Mouse (Mus musculus) B cell, adult 2 months (primary cell): Measurements from ENCODE around the gene Dlgap3.

ENCODE experiments used
- DNase-seq, 2 experiments: peaks; one replicate each; pipeline ENCODE4 v3.0.0; 2022

Gene Dlgap3

GRCm38 (mm10) chr4:127168914-127169345, at the start of gene Dlgap3:
TSS of gene Dlgap3 (plus strand) at chr4:127169204.
- DNase-seq, result no peak

GRCm38 (mm10) chr4:127123391-127123790, 45.6 kb upstream of the Dlgap3 start, which contains the start of gene Tmem35b:
TSS of gene Tmem35b (plus strand) at chr4:127123691.
- DNase-seq, result no peak

DNA sequence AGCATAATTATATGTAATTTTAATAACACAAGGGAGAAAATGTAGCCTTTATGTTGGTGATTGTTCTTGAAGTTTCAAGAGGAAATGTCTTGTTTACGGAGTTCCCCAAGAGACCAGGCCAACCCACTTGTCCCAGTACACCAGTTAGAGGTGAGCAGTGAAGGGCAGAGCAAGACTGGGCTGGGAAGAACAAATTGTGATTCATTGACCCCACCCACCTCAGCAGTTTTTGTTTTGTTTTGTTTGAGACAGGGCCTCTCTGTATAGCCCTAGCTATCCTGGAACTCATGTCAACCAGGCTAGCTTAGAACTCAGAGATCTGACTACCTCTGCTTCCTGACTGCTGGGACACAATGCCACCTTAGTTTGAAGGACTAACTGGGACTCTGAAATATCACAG, 44.7 kb upstream of the Dlgap3 start:
- DNase-seq, result no peak

DNA sequence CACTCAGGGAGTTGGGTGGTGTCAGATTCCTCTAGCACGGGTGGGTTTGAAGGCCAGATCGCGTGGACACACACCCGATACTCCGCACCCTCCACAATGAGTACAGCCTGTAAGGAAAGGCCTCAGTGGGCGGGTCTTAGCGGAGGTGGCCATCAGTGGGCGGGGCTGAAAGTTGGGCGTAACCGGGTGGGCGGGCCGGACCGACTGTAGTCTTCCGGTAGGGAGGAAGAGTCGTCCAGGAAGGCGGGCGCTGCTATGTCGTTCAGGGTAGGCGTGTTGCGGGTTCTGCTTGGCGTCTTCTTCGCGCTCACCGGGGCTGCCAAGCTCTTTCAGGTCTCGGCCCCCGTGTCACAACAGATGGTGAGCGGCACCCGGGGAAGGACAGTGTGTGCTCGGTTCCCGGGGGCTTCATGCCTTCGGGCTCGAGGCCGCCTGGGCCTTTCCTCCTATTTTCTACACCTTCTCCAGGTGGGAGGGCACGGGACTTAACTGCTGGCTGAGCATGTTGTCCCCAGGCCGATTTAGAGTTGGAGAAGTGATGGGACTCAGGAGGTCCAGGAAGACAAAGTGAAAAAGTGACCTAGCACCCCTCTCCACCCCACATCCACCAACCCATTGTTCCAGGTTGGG, 43.1 kb upstream of the Dlgap3 start:
- peak; percentile 88 to 91 for DNase-seq

DNA sequence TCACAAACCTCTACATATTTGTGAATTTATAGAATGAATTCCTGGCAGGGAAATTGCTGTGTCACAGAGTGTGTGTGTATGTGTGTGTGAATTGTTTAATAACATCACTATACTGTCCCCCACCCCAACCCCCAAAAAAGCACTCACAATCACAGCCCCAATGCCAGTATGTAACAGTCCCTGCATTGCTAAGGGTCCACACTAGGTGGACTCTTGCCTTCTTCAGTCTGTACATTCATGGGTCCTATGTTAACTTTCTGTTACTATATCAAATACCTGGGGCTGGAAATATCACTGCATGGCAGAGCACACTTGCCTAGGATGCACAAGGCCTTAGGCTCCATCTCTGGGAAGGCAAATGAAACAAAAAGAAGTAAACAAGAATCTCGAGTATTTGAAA, 34.3 kb upstream of the Dlgap3 start:
- no peak for DNase-seq

GRCm38 (mm10) chr4:127137591-127137990, 31.4 kb upstream of the Dlgap3 start:
- DNase-seq, result no peak

DNA sequence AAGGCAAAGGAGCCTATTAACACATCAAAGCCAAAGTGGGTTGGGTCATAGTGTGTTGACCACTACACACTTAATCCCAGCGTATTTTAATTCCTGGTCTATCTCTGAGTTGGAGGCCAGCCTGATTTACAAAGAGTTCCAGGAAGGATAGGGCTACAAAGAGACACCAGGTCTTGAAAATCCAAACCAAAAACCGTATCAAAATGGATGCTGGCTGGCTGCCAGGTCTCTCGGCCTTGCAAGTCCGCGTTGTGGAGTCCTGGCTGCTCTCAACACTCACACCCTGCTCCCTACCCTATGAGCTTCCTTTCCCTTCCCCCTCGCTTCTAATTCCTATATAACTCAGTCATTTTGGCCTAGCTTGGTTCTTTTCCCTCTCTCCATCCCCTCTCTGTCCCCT, 30.5 kb upstream of the Dlgap3 start:
- DNase-seq, result no peak

- no peak for DNase-seq
Observed at GRCm38 (mm10) chr4:127150031-127150430, 19.0 kb upstream of the Dlgap3 start.

DNA sequence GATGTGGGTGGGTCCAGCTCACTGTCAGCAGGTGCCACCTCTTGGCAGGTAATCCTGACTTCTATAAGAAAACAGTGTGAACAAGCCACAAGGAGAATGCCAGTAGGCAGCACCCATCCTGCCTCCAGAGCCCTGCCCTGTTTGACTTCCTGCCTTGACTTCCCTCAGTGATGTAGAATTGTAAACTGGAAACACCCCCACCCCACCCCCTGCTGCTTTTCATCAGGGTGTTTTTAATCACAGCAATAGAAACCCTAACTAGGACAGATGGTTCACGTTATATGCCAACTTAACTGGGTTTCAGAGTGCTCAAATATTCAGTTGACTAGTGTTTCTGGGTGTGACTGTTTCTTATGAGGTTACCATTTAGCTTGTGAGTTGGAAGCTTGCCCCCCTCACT, 15.7 kb upstream of the Dlgap3 start:
- no peak for DNase-seq

DNA sequence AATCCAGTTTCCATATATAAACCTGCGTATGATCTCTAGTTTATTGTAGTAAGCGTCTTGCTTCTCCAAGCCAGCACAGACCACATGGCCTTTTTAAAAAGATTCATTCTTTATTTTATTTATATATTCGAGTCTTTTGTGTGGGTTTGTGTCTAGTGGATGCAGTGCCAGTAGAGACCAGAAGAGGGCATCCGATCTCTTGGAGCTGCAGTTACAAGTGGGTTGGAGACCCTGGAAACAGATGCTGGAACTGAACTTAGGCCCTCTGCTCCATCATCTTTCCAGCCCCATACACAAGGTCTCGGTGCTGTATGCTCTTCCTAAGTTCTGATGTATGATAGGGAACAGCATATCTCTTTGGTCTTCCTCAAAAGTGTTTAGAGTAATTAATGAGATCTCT, 13.2 kb upstream of the Dlgap3 start:
- DNase-seq, result peak in 1 of 2 experiments; percentile 15

DNA sequence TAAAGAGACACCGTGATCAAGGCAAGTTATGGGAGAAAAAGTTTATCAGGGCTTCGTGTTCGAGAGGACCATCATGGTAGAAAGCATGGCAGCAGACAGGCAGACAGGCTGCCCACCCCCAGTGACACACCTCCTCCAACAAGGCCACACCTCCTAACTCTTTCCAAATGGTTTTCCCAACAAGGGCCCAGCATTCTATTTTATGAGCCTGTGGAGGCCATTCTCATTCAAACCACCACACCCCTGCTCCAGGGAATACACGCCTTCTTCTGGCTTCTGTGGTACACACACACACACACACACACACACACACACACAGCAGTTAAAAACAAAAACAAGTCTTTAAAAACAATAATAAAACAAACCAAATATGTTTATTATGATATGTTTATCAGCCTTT, 11.3 kb upstream of the Dlgap3 start:
- DNase-seq, result no peak

DNA sequence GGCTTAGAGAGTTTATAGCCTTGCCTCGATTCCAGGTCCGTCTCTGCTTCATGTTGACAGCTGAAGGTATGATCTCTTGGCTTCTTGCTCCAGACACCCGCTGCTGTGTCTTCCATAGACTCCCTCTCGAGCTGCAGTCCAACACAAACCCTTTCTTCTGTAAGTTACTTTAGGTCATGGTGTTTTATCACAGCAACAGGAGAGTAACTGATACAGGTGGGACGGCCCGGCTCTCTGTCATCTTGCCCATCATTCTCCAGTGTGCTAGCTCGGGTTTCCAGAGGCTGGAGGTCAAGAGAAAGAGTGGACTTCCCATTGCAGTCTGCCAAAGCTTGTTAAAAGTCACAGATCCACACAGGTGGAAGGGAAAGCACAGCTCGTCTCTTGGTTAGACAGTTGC, 5.1 kb upstream of the Dlgap3 start:
- no peak for DNase-seq

GRCm38 (mm10) chr4:127167096-127167495, 1.9 kb upstream of the Dlgap3 start:
- DNase-seq, result no peak

- DNase-seq, result no peak
Observed at GRCm38 (mm10) chr4:127167731-127168130, 1.3 kb upstream of the Dlgap3 start.

DNA sequence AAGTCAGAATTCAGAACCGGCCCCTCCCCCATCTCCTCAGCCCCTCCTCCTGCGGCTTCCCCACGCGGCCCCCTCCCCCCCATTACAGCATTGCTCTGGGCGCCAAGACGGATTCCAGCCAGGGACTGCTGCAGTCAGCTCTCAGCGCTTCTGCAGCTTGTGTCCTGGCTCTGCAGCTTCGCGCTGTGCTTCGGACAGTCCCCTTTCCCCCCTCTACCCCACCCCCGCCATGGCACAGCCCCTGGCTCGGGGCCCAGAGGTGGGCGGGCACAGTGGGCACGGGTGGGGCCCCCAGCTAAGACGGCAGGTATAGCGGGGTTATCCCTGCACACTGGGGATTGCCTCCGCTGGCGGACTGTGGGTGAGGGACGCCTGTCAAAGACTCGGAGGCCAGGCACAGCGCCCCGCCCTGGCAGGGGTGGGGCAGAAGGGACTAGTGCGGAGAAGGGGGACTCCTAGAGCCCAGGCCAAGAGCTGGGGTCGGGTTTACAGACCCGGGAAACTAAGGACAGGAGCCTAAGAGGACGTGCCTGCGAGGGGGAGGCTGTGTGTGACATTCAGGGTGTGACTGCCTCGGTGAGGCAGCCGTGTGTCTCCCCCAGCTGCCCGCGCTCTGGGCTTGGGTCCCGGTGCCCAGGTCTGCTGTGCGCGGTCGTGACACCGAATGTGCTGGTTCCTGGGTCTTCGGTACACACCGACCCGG, 642 bp upstream of the Dlgap3 start:
- DNase-seq, result peak; percentile 34 to 48

DNA sequence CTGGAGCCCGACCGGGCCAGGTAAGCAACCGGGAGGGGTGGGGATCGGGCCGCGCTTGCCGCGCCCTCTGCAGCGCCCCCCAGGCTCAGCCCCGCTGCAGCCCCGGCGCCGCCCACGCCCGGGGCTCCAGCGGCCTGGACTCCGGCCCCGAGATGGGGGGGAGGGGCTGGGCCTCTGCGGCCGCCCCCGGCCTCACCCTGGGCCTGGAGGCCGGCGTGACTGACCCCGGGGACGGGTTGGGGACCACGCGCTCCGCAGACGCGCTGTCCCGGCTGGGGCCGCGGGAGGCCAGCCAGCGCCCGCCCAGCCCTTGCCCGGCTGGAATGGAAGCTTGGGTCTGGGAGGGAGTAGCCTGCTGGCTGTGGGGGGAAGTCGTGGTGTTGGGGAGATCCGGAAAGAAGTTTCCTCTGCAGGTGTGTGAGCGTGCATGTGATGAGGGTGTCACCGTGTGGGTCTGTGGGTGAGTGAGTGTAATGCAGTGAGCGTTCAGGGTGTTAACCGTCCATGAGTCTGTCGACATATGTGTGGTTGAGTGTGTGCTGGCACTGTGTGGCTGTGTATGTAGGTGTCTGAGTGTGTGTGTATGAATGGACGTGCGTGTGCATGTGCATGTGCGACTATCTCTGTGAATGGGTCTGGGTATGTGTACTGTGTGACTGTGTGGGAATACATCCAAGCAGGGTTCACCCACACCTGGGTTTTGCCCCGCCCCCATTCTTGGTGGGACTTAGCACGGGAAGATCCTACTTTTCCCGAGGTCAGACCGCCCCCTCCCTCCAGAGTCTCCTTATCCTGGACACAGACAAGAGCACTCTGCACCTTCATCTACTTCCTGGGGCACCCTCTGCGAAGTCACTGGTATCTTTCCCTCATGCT, 580 bp downstream of the Dlgap3 start:
- DNase-seq, result peak; percentile 22 to 23

DNA sequence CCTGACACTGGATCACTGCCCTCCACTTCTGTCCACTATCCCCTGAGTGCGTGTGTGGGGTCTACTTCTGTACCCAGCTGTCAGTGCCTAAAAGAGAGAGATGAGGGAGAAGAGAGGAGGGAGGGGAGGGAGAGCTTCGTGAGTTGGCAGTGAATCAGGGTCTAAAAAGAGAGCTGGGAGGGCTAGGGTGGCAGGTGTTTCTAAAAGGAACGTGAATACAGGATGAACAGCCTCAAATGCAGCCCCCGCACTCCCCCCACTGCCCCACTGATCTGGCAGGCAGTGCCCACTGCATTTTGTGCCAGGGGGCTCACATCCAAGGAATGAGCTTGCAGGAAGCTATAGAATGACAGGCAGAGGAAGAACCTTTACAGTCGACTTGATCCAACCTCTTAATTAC, 1.9 kb downstream of the Dlgap3 start:
- DNase-seq, result no peak

DNA sequence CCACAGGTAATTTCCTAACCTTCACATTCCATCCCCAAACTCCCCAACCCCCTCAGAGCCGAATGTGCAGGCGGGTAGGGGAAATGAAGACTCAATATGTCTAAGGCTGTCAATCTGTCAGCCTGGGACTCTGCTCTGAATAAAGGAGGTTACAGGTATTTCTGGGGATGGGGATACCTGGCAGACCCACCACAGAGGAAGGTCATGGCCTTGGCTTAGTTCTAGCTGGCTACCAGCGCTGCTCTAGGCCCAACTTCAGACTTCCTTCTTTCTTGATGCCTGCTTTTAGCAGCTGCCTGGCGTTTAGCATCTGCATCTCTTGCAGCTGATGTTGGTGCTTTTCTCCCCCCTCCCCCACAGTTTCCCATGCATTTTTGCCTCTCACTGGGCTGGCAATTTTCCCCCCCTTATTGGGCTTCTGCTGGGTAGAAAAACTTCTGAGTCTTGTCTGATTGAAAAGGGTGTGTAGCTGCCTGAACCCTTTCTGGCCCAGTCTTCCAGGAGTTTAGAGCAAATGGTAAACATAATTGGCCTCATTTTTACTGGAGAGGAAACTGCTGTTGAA, 2.4 kb downstream of the Dlgap3 start:
- DNase-seq, result no peak

- no peak for DNase-seq
Observed at GRCm38 (mm10) chr4:127172119-127172518, 3.1 kb downstream of the Dlgap3 start.

DNA sequence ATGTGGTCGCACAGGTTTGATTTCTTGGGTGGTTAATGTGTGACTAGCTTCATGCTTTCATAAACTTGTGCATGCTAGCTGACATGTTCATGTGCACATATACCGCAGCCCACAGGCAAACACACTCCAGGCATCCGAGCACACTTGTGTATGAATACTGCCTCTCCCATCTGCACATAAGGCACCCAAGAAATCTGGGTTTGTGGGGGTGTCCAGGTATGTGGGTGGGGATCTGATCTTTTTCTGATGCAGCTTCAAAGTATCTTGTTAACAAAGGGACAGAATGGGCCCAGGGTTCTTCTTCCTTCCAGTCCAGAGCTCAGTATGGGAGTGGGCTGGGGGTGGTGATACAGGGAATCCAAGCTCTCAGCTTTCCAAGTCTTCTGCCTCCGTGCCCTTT, 3.6 kb downstream of the Dlgap3 start:
- DNase-seq, result no peak

- peak; percentile 54 to 61 for DNase-seq
Observed at GRCm38 (mm10) chr4:127173461-127173860, 4.5 kb downstream of the Dlgap3 start.

DNA sequence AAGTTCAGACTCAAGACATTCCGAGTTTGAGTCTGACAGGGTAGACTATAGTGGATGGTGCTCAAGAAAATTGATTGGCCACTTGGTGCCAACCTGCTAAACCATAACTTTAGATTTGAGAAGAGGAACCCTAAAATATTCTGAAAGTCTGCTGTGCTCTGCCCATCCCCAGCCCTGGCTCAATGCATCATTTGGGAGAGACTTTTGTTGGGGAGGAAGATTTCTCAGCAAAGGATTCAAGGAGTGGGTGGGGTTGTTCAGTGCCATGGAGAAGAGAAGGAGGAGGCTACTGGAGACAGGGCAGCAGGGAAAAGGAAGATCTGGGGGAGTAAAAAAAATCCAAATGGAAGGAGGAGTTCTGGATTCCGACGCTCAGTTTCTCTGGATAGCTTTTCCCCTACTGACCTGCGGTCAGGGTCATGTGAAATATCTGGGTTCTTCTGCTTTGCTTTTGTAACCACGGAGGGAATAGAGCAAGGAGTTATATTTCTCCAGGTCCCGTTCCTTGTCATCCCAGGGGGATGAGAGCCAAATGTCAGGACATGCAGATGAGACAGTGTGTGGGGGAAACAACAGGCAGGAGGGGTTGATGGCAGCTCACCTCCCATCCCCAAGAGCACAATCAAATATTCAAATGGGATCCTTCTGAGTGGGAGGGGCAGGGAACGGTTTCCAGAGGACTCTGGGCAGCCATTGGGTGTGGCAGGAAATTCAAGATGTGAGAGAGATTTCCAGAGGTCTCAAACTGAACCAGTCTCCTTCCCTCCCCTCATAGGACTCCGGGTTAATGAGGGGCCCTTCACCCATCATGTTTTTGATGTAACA, 5.3 kb downstream of the Dlgap3 start:
- no peak for DNase-seq
